1 mouse cellular context compared by ENCODE assay signal in the genomic region with DNA sequence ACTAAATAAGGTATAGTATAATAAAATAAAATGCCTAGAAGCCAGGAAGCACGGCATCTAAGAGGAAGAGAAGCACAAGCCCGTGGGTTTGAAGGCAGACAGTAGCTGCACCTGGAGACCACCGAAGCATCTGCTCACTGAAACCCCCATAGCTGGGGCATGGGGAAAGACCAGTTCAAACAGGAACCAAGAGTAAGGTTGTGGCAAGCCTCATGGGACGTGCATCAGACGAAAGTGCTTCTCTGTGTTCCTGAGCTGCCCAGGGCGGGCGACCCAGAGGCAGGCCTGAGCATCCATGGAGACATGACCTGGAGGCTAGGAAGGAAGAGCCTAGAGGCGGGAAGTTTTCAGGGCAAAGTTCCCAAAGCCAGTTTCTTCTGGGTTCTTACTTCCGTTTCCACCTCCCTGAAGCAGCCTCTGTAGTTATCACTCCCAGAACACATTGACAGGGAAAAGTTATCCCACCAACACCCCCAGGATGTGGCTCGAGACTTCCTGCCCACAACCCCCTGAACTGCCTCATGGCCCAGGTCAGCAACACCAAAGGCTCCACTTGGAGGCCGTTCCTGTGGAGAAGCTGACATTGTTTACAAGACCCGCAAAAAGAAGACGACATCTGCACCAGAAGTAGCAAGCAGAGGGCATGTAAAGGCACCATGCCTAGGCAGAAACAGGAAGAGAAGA.
TF ChIP-seq lines count a peak whose summit lies in the region.

No protein-coding gene starts in this region.

TF ChIP-seq in CH12.LX, 34 proteins besides CTCF, POLR2A, EP300 and RAD21 (continued from another document):
- TF ChIP-seq MAX (IDR thresholded peaks at IDR 0.05; ENCODE audit: low read length) (no peak; the same call in 1 of the 2 replicates), MAFK (IDR thresholded peaks at IDR 0.05; ENCODE audit: insufficient replicate concordance, low read length) (no peak), POLR2AphosphoS2 (IDR thresholded peaks at IDR 0.05; ENCODE audit: low read depth, low read length) (no peak), TBP (conservative IDR thresholded peaks at IDR 0.05; ENCODE audit: low read depth, low read length) (no peak), MAZ (IDR thresholded peaks at IDR 0.05; ENCODE audit: low read depth, low read length) (peak; percentile 2; the same call in 1 of the 2 replicates), CHD1 (IDR thresholded peaks at IDR 0.05; ENCODE audit: low read depth, low read length) (no peak), MXI1 (IDR thresholded peaks at IDR 0.05; ENCODE audit: low read depth, low read length) (0 out of 2 replicates have a peak, but pooled peaks have one; percentile 24), NRF1 (IDR thresholded peaks at IDR 0.05; ENCODE audit: low read depth, low read length) (peak; percentile 30; the same call in 1 of the 2 replicates), USF1 (IDR thresholded peaks at IDR 0.05; ENCODE audit: low read depth, low read length) (no peak), ZNF384 (IDR thresholded peaks at IDR 0.05; ENCODE audit: low read depth, low read length) (no peak), ZC3H11A (IDR thresholded peaks at IDR 0.05; ENCODE audit: low read depth, low read length) (no peak)
TF ChIP-seq in CH12.LX: peak in this region for 8.
